In the genomic region with DNA sequence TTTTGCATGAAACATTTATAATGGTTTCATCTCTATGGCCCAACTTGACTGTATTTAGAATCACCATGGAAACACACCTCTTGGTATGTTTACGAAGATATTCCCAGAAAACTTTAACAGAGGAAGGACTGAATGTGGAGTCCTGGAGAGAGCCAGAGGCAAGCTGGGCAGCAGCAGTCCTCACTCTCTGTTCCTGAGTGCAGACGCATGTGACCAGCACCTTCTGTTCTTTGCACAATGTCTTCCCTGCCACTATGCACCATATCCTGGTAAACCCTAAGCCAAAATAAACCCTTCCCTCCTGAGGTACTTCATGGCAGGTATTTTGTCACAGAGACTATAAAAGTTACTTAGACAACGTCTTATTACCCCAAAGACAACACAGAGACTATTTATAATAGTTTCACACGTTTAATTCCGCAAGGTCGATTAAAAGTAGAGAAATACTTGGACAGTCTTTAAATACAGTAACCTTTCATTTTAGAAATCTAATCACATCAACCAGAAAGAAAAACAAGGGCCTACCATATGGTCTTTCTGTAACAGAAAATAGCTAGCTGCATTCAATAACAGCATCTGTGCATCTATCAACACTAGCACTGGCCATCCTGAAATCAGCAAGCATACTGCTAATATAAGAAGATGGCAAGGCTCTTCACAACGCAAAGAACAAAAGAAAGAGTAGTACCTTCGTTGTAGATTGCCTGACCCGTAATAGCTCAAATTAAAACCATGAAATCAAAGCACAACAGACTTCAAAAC, we compare ENCODE assay signal across 17 mouse cellular contexts. TPM values are rescaled to one million over a fixed set of nuclear protein-coding genes. Genes with fewer than 3 reads are reported as not detected.
DNase-seq lines count a peak whose midpoint lies in the region; ATAC-seq and TF ChIP-seq lines count a peak whose summit lies in the region.
"Had no signal": no experiment of that assay in that cellular context is flagged by ENCODE, and none has a peak within 500 bp of the region (broad histone marks: within the 10 kb centered on the region; RNA-seq: fewer than 3 reads in every experiment).

No protein-coding gene starts in this region.

- H3K9ac ChIP-seq in heart, embryonic 12.5 days, result no peak overlapping the region
- no peak overlapping the region for H3K9ac ChIP-seq in forebrain, postnatal 0 days
- H3K9ac ChIP-seq in midbrain, embryonic 16.5 days (ENCODE audit: low read depth, low read length), result no peak overlapping the region
- H3K9ac ChIP-seq: heart, embryonic 15.5 days; intestine, embryonic 15.5 days; liver, embryonic 14.5 days; stomach, embryonic 15.5 days had no signal

- H3K4me3 ChIP-seq in heart, embryonic 10.5 days, result no peak overlapping the region
- no peak overlapping the region for H3K4me3 ChIP-seq in heart, embryonic 12.5 days
- H3K4me3 ChIP-seq in forebrain, embryonic 10.5 days, result no peak overlapping the region
- H3K4me3 ChIP-seq in forebrain, postnatal 0 days (ENCODE audit: low read depth, low read length), result 0 out of 2 replicates have a peak overlapping the region, but pooled peaks have one; percentile 0
- H3K4me3 ChIP-seq in midbrain, embryonic 16.5 days (ENCODE audit: low read depth, low read length), result no peak overlapping the region
- H3K4me3 ChIP-seq: heart, embryonic 15.5 days; intestine, embryonic 15.5 days; limb, embryonic 10.5 days; stomach, embryonic 15.5 days had no signal

- peaks cover 50% of the 10 kb centered on the region for H3K4me1 ChIP-seq in heart, embryonic 10.5 days
- peaks cover 59% of the 10 kb centered on the region for H3K4me1 ChIP-seq in heart, embryonic 12.5 days (replicated peaks)
- peaks cover 73% of the 10 kb centered on the region for H3K4me1 ChIP-seq in forebrain, embryonic 10.5 days
- peaks cover 41% of the 10 kb centered on the region for H3K4me1 ChIP-seq in forebrain, postnatal 0 days (ENCODE audit: insufficient read depth)
- H3K4me1 ChIP-seq in midbrain, embryonic 16.5 days (ENCODE audit: control insufficient read depth, insufficient read depth, low read length), result peaks cover 61% of the 10 kb centered on the region

- H3K27ac ChIP-seq in heart, embryonic 10.5 days, result no peak overlapping the region; the same call in 1 of the 2 replicates
- no peak overlapping the region for H3K27ac ChIP-seq in heart, embryonic 12.5 days (ENCODE audit: poor library complexity, severe bottlenecking)
- H3K27ac ChIP-seq in forebrain, embryonic 10.5 days, result peak overlapping the region; percentile 15; the same call in 1 of the 2 replicates
- H3K27ac ChIP-seq in forebrain, postnatal 0 days (ENCODE audit: low read depth, low read length), result peak overlapping the region; percentile 24
- H3K27ac ChIP-seq in midbrain, embryonic 16.5 days (ENCODE audit: low read length), result no peak overlapping the region
- H3K27ac ChIP-seq: heart, embryonic 15.5 days; intestine, embryonic 15.5 days; limb, embryonic 10.5 days; liver, embryonic 14.5 days; stomach, embryonic 15.5 days had no signal

- no peaks in the 10 kb centered on the region for H3K27me3 ChIP-seq in heart, embryonic 10.5 days (ENCODE audit: insufficient read depth, poor library complexity, severe bottlenecking)
- no peaks in the 10 kb centered on the region for H3K27me3 ChIP-seq in heart, embryonic 12.5 days (replicated peaks)
- H3K27me3 ChIP-seq in forebrain, embryonic 10.5 days (ENCODE audit: poor library complexity, severe bottlenecking), result no peaks in the 10 kb centered on the region
- no peaks in the 10 kb centered on the region for H3K27me3 ChIP-seq in forebrain, postnatal 0 days (ENCODE audit: insufficient read depth, low read length)
- no peaks in the 10 kb centered on the region for H3K27me3 ChIP-seq in midbrain, embryonic 16.5 days (ENCODE audit: control insufficient read depth, insufficient read depth, low read depth, low read length)
- H3K27me3 ChIP-seq: heart, embryonic 15.5 days; intestine, embryonic 15.5 days; stomach, embryonic 15.5 days had no signal

- DNase-seq in heart, embryonic 10.5 days (ENCODE audit: low spot score), result peak; percentile 7
- no peak for DNase-seq in forebrain, embryonic 10.5 days (ENCODE audit: extremely low spot score, low spot score)
- DNase-seq in forebrain, postnatal 0 days, result no peak
- no peak for DNase-seq in natural killer cell, adult 2 months (ENCODE audit: low spot score in 2 of 2)
- DNase-seq: adrenal gland, adult 8-10 months; gastrocnemius, postnatal 14 days; kidney, postnatal 14 days; retina, postnatal 1 day; thymus, postnatal 36 days had no signal

- TF ChIP-seq CTCF in forebrain, postnatal 0 days (IDR thresholded peaks at IDR 0.05; ENCODE audit: low read depth), result no peak

- no peak for ATAC-seq in heart, embryonic 12.5 days (ENCODE audit: insufficient number of reproducible peaks, low FRiP score)
- ATAC-seq in forebrain, postnatal 0 days, result no peak
- ATAC-seq in midbrain, embryonic 16.5 days, result no peak
- ATAC-seq in megakaryocyte progenitor cell, adult 5-6 weeks (replicated peaks; ENCODE audit: poor library complexity), result no peak
- ATAC-seq: intestine, embryonic 15.5 days had no signal

- 83% methylated on average over 9 of the region's 9 CpGs for WGBS in heart, embryonic 10.5 days
- 78% methylated on average over 9 of the region's 9 CpGs for WGBS in heart, embryonic 12.5 days
- WGBS in forebrain, embryonic 10.5 days, result 88% methylated on average over 9 of the region's 9 CpGs
- 34% methylated on average over 9 of the region's 9 CpGs for WGBS in forebrain, postnatal 0 days
- WGBS in midbrain, embryonic 16.5 days, result 57% methylated on average over 9 of the region's 9 CpGs

- H3K36me3 ChIP-seq in heart, embryonic 10.5 days, result no peaks in the 10 kb centered on the region
- no peaks in the 10 kb centered on the region for H3K36me3 ChIP-seq in heart, embryonic 12.5 days
- H3K36me3 ChIP-seq in forebrain, embryonic 10.5 days (replicated peaks), result peaks cover 7% of the 10 kb centered on the region
- H3K36me3 ChIP-seq in forebrain, postnatal 0 days (ENCODE audit: insufficient read depth), result no peaks in the 10 kb centered on the region
- no peaks in the 10 kb centered on the region for H3K36me3 ChIP-seq in midbrain, embryonic 16.5 days (ENCODE audit: control insufficient read depth, insufficient read depth, low read length)
- H3K36me3 ChIP-seq: heart, embryonic 15.5 days; intestine, embryonic 15.5 days; limb, embryonic 10.5 days; stomach, embryonic 15.5 days had no signal

- H3K9me3 ChIP-seq in heart, embryonic 10.5 days, result no peaks in the 10 kb centered on the region
- H3K9me3 ChIP-seq in heart, embryonic 12.5 days (replicated peaks), result no peaks in the 10 kb centered on the region
- no peaks in the 10 kb centered on the region for H3K9me3 ChIP-seq in forebrain, embryonic 10.5 days
- no peaks in the 10 kb centered on the region for H3K9me3 ChIP-seq in forebrain, postnatal 0 days (ENCODE audit: low read length)
- H3K9me3 ChIP-seq in midbrain, embryonic 16.5 days (replicated peaks; ENCODE audit: control insufficient read depth, low read length, poor library complexity, severe bottlenecking), result no peaks in the 10 kb centered on the region
- H3K9me3 ChIP-seq: heart, embryonic 15.5 days; intestine, embryonic 15.5 days; limb, embryonic 10.5 days; stomach, embryonic 15.5 days had no signal

- H3K4me2 ChIP-seq in heart, embryonic 12.5 days, result no peak overlapping the region
- H3K4me2 ChIP-seq in forebrain, postnatal 0 days (ENCODE audit: low read depth), result peak overlapping the region; percentile 52
- H3K4me2 ChIP-seq in midbrain, embryonic 16.5 days (ENCODE audit: low read length), result peak overlapping the region; percentile 26
- H3K4me2 ChIP-seq: intestine, embryonic 15.5 days; stomach, embryonic 15.5 days had no signal

RNA-seq across cellular contexts. Expression of a gene that starts 8.6 kb away (rescaled TPM):
- polyA plus RNA-seq in heart, embryonic 10.5 days (2016; fragmentation: Nextera tagmentation; extraction: Ambion mirVana), result 15.2 and 18.7 TPM in 2 replicates
- 28.2 and 32.2 TPM in 2 replicates for polyA plus RNA-seq in heart, embryonic 12.5 days (2016; fragmentation: Nextera tagmentation; extraction: Ambion mirVana)
- polyA plus RNA-seq in forebrain, embryonic 10.5 days (2016; fragmentation: Nextera tagmentation; extraction: Ambion mirVana), result 24.3 and 27.9 TPM in 2 replicates
- 94.7 and 99.1 TPM in 2 replicates for total RNA-seq in forebrain, postnatal 0 days (2014; rRNA removed)
- polyA plus RNA-seq in forebrain, postnatal 0 days (2015; fragmentation: Nextera tagmentation; extraction: Ambion mirVana), result 18.2 and 24.9 TPM in 2 replicates
- 40.9 and 41.7 TPM in 2 replicates for polyA plus RNA-seq in midbrain, embryonic 16.5 days (2015; fragmentation: Nextera tagmentation; extraction: Ambion mirVana)
- total RNA-seq in megakaryocyte progenitor cell, adult 5-6 weeks (2015), result 34.4 and 37.6 TPM in 2 replicates
- 15.3 and 28.7 TPM in 2 replicates for total RNA-seq in megakaryocyte progenitor cell, adult 5-6 weeks (2017)

Comparison
In these comparisons a context has a peak if more than half of its experiments do, and no peak if none do; other contexts are left out.
1. H3K27ac ChIP-seq: peak in forebrain, embryonic 10.5 days (single experiment) and forebrain, postnatal 0 days (single experiment); none in heart, embryonic 10.5 days (single experiment), heart, embryonic 12.5 days (single experiment) and midbrain, embryonic 16.5 days (single experiment).